Mouse (Mus musculus): ENCODE results near the gene Plekho2.

GRCm38 (mm10) chr9:65552141-65552540 lies 27.7 kb downstream of the Plekho2 start:
- TF ChIP-seq POLR2A (IDR thresholded peaks at IDR 0.05; ENCODE audit: extremely low read depth, insufficient read depth, low read length) = no peak
- no peak for TF ChIP-seq CTCF (IDR thresholded peaks at IDR 0.05; ENCODE audit: extremely low read depth, insufficient read depth, low read length)
